Comparison of ENCODE assay signal across 9 mouse cellular contexts in genomic region chr12:73162408-73163181, GRCm38 (mm10). TPM values are rescaled to one million over a fixed set of nuclear protein-coding genes. Genes with fewer than 3 reads are reported as not detected.
DNase-seq lines count a peak whose midpoint lies in the region; ATAC-seq lines count a peak whose summit lies in the region.
"Had no signal": no experiment of that assay in that cellular context is flagged by ENCODE, and none has a peak within 500 bp of the region (broad histone marks: within the 10 kb centered on the region; RNA-seq: fewer than 3 reads in every experiment).

No protein-coding gene starts in this region.

- no peaks in the 10 kb centered on the region for H3K36me3 ChIP-seq in forebrain, embryonic 14.5 days (ENCODE audit: control insufficient read depth, insufficient read depth, low read length)
- no peaks in the 10 kb centered on the region for H3K36me3 ChIP-seq in forebrain, embryonic 12.5 days (replicated peaks)
- H3K36me3 ChIP-seq in forebrain, embryonic 11.5 days (ENCODE audit: control insufficient read depth, insufficient read depth, low read length) = no peaks in the 10 kb centered on the region
- H3K36me3 ChIP-seq: limb, embryonic 15.5 days had no signal

- intact Hi-C loops in heart, postnatal 10 days (cut with DNase I) = loop anchor here (5.0 kb wide), 1 partner anchor 50 kb away; the partner anchor contains the start of gene Six4

- no peaks in the 10 kb centered on the region for H3K27me3 ChIP-seq in forebrain, embryonic 14.5 days (replicated peaks; ENCODE audit: control insufficient read depth, insufficient read depth, low read length)
- no peaks in the 10 kb centered on the region for H3K27me3 ChIP-seq in forebrain, embryonic 12.5 days
- H3K27me3 ChIP-seq in forebrain, embryonic 11.5 days (ENCODE audit: control insufficient read depth, insufficient read depth, low read length) = no peaks in the 10 kb centered on the region
- H3K27me3 ChIP-seq: limb, embryonic 15.5 days had no signal

- no peak overlapping the region for H3K4me2 ChIP-seq in forebrain, embryonic 14.5 days (ENCODE audit: low read length)
- H3K4me2 ChIP-seq in forebrain, embryonic 12.5 days = no peak overlapping the region
- H3K4me2 ChIP-seq in forebrain, embryonic 11.5 days (ENCODE audit: low read depth, low read length, severe bottlenecking) = no peak overlapping the region
- H3K4me2 ChIP-seq: limb, embryonic 15.5 days had no signal

- 41% methylated on average over 13 of the region's 13 CpGs for WGBS in forebrain, embryonic 14.5 days
- 57% methylated on average over 13 of the region's 13 CpGs for WGBS in forebrain, embryonic 12.5 days
- 57% methylated on average over 13 of the region's 13 CpGs for WGBS in forebrain, embryonic 11.5 days

- no peak overlapping the region for H3K9ac ChIP-seq in forebrain, embryonic 14.5 days (ENCODE audit: low read length)
- no peak overlapping the region for H3K9ac ChIP-seq in forebrain, embryonic 12.5 days
- H3K9ac ChIP-seq in forebrain, embryonic 11.5 days (ENCODE audit: low read length) = no peak overlapping the region
- H3K9ac ChIP-seq: limb, embryonic 15.5 days had no signal

- no peak overlapping the region for H3K27ac ChIP-seq in forebrain, embryonic 14.5 days (ENCODE audit: low read depth, low read length)
- H3K27ac ChIP-seq in forebrain, embryonic 12.5 days = no peak overlapping the region
- no peak overlapping the region for H3K27ac ChIP-seq in forebrain, embryonic 11.5 days (ENCODE audit: low read depth, low read length)
- H3K27ac ChIP-seq: limb, embryonic 15.5 days had no signal

- H3K4me1 ChIP-seq in forebrain, embryonic 14.5 days (ENCODE audit: control insufficient read depth, insufficient read depth, low read length) = no peaks in the 10 kb centered on the region
- H3K4me1 ChIP-seq in forebrain, embryonic 12.5 days = no peaks in the 10 kb centered on the region; the same call in 1 of the 2 replicates
- no peaks in the 10 kb centered on the region; the same call in 1 of the 2 replicates for H3K4me1 ChIP-seq in forebrain, embryonic 11.5 days (replicated peaks; ENCODE audit: control insufficient read depth, insufficient read depth, low read length)

- peak; percentile 31 for DNase-seq in forebrain, embryonic 14.5 days (ENCODE audit: low spot score)
- DNase-seq in urinary bladder, postnatal 14 days (ENCODE audit: low spot score) = peak; percentile 59
- DNase-seq in urinary bladder, adult 2 months (ENCODE audit: low spot score) = no peak
- peak; percentile 24 to 26 for DNase-seq in heart, postnatal 10 days
- peak; percentile 43 for DNase-seq in thymus, postnatal 25 days
- no peak for DNase-seq in spleen, postnatal 10 days (ENCODE audit: low spot score in 2 of 2)
- no peak for DNase-seq in forebrain, embryonic 11.5 days (ENCODE audit: low spot score)

- no peaks in the 10 kb centered on the region for H3K9me3 ChIP-seq in forebrain, embryonic 14.5 days (replicated peaks; ENCODE audit: control insufficient read depth, low read length)
- peaks cover 8% of the 10 kb centered on the region; the same call in 1 of the 2 replicates for H3K9me3 ChIP-seq in forebrain, embryonic 12.5 days
- H3K9me3 ChIP-seq in forebrain, embryonic 11.5 days (ENCODE audit: control insufficient read depth, low read length) = no peaks in the 10 kb centered on the region
- H3K9me3 ChIP-seq: limb, embryonic 15.5 days had no signal

- ATAC-seq in forebrain, embryonic 14.5 days = no peak
- no peak for ATAC-seq in forebrain, embryonic 12.5 days (ENCODE audit: low FRiP score)
- no peak for ATAC-seq in forebrain, embryonic 11.5 days (replicated peaks; ENCODE audit: low FRiP score)

- no peak overlapping the region for H3K4me3 ChIP-seq in forebrain, embryonic 14.5 days (ENCODE audit: low read depth, low read length)
- H3K4me3 ChIP-seq in forebrain, embryonic 12.5 days (replicated peaks) = no peak overlapping the region
- no peak overlapping the region for H3K4me3 ChIP-seq in forebrain, embryonic 11.5 days (ENCODE audit: low read depth, low read length)
- H3K4me3 ChIP-seq: limb, embryonic 15.5 days had no signal

RNA-seq across cellular contexts. Expression of gene Mnat1, which starts 39.1 kb away (rescaled TPM):
- 24.5 and 26.7 TPM in 2 replicates for polyA plus RNA-seq in forebrain, embryonic 14.5 days (2014; fragmentation: Nextera tagmentation; extraction: Ambion mirVana)
- 26.7 and 28.3 TPM in 2 replicates for polyA plus RNA-seq in forebrain, embryonic 12.5 days (2016; fragmentation: Nextera tagmentation; extraction: Ambion mirVana)
- 19.7 and 20.4 TPM in 2 replicates for polyA plus RNA-seq in urinary bladder, adult 2 months (2012; rRNA removed)
- total RNA-seq in heart, postnatal 10 days (2021) = 10 to 100 TPM; 23.7 to 24.2 TPM
- 36.8 and 37.6 TPM in 2 replicates for polyA plus RNA-seq in forebrain, embryonic 11.5 days (2014; fragmentation: Nextera tagmentation; extraction: Ambion mirVana)

RNA-seq across cellular contexts. Expression of gene Six4, which starts 49.3 kb away (rescaled TPM):
- polyA plus RNA-seq in forebrain, embryonic 14.5 days (2014; fragmentation: Nextera tagmentation; extraction: Ambion mirVana) = 0.39 and 0.43 TPM in 2 replicates
- polyA plus RNA-seq in forebrain, embryonic 12.5 days (2016; fragmentation: Nextera tagmentation; extraction: Ambion mirVana) = 3.2 and 4.0 TPM in 2 replicates
- 3.9 and 4.0 TPM in 2 replicates for polyA plus RNA-seq in urinary bladder, adult 2 months (2012; rRNA removed)
- 1 to 10 TPM; 2.3 to 3.4 TPM for total RNA-seq in heart, postnatal 10 days (2021)
- polyA plus RNA-seq in forebrain, embryonic 11.5 days (2014; fragmentation: Nextera tagmentation; extraction: Ambion mirVana) = 5.0 and 5.8 TPM in 2 replicates

Comparison
In these comparisons a context has a peak if more than half of its experiments do, and no peak if none do; other contexts are left out.
1. DNase-seq: peak in forebrain, embryonic 14.5 days (single experiment), urinary bladder, postnatal 14 days (single experiment), heart, postnatal 10 days (2 of 2) and thymus, postnatal 25 days (single experiment); none in urinary bladder, adult 2 months (single experiment), spleen, postnatal 10 days (0 of 2) and forebrain, embryonic 11.5 days (single experiment).